ENCODE assay signal across 18 mouse cellular contexts in the genomic region with DNA sequence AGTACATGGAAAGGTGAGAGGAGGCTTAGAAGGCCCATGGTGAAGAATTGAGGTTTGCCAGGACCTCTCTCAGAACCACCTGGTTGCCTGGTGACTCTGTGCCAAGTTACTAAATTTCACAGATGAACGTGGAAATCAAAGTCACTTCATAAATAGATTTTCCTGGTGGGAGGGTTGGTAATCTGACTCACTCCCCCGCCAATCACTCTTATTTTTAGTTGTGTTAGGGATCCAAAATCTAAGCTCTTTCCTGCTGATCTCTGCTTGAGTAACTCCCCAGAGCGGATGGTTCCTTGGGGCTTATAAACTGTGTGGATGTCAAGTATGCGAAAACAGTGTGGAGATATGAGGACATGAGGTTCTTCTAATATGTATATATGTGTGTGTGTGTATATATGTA. TPM values are rescaled to one million over a fixed set of nuclear protein-coding genes. Genes with fewer than 3 reads are reported as not detected.
DNase-seq lines count a peak whose midpoint lies in the region; ATAC-seq and TF ChIP-seq lines count a peak whose summit lies in the region.
"Had no signal": no experiment of that assay in that cellular context is flagged by ENCODE, and none has a peak within 500 bp of the region (broad histone marks: within the 10 kb centered on the region; RNA-seq: fewer than 3 reads in every experiment).

No protein-coding gene starts in this region.

- no peaks in the 10 kb centered on the region; the same call in 1 of the 2 replicates for H3K4me1 ChIP-seq in kidney, adult 2 months (ENCODE audit: control insufficient read depth, insufficient read depth, low read length)
- peaks cover 14% of the 10 kb centered on the region for H3K4me1 ChIP-seq in liver, postnatal 0 days (ENCODE audit: insufficient read depth)
- H3K4me1 ChIP-seq in CH12.LX (ENCODE audit: control insufficient read depth in 1 of 2, insufficient read depth in 2 of 2): peaks cover 17 to 62% of the 10 kb centered on the region in 2 experiments
- H3K4me1 ChIP-seq: hindbrain, embryonic 15.5 days had no signal

- TF ChIP-seq POLR2A in kidney, adult 2 months (IDR thresholded peaks at IDR 0.05; ENCODE audit: low read depth, low read length): no peak
- TF ChIP-seq POLR2A in CH12.LX (IDR thresholded peaks at IDR 0.05; ENCODE audit: low read depth, low read length): no peak

- H3K4me2 ChIP-seq in liver, postnatal 0 days (ENCODE audit: low read depth, low read length): no peak overlapping the region
- H3K4me2 ChIP-seq in CH12.LX (ENCODE audit: insufficient read depth, low read depth, poor library complexity, severe bottlenecking): peak overlapping the region; percentile 75
- H3K4me2 ChIP-seq: hindbrain, embryonic 15.5 days; midbrain, embryonic 11.5 days had no signal

- peaks cover 42% of the 10 kb centered on the region for H3K79me2 ChIP-seq in CH12.LX (replicated peaks; ENCODE audit: control insufficient read depth, extremely low read depth, insufficient read depth, poor library complexity, severe bottlenecking)

- ATAC-seq in CD4-positive, CD25-positive, alpha-beta regulatory T cell, adult 4 months: no peak
- ATAC-seq in liver, postnatal 0 days: no peak
- ATAC-seq: forebrain, embryonic 16.5 days had no signal

- TF ChIP-seq CTCF in kidney, adult 2 months (conservative IDR thresholded peaks at IDR 0.05; ENCODE audit: insufficient read depth, insufficient read length, low read depth, low read length): no peak
- no peak for TF ChIP-seq CTCF in liver, postnatal 0 days (IDR thresholded peaks at IDR 0.05; ENCODE audit: low read depth)
- no peak for TF ChIP-seq CTCF in CH12.LX (conservative IDR thresholded peaks at IDR 0.05 in 1 of 2, IDR thresholded peaks at IDR 0.05 in 1 of 2; ENCODE audit: low read depth in 2 of 2, low read length in 2 of 2)

- H3K27me3 ChIP-seq in kidney, adult 2 months (replicated peaks; ENCODE audit: control insufficient read depth, insufficient read depth, low read length): no peaks in the 10 kb centered on the region
- H3K27me3 ChIP-seq in liver, postnatal 0 days (ENCODE audit: insufficient read depth, low read length): no peaks in the 10 kb centered on the region
- H3K27me3 ChIP-seq in CH12.LX (replicated peaks): no peaks in the 10 kb centered on the region
- H3K27me3 ChIP-seq: hindbrain, embryonic 15.5 days had no signal

- in situ Hi-C loops in CH12.LX (cut with MboI; ENCODE audit: low pct_ligation_motif_present, low pct_unique_long_range_greater_than_20kb, low sequenced_read_pairs): loop anchor here (5.0 kb wide), 1 partner anchor 35 kb away; a partner anchor contains a TSS

- no peak overlapping the region for H3K9ac ChIP-seq in liver, postnatal 0 days (replicated peaks)
- H3K9ac ChIP-seq in CH12.LX (ENCODE audit: insufficient read depth, low read depth): peak overlapping the region; percentile 86
- H3K9ac ChIP-seq: hindbrain, embryonic 15.5 days; liver, embryonic 14.5 days had no signal

- H3K4me3 ChIP-seq in kidney, adult 2 months (ENCODE audit: insufficient read depth, low read depth, low read length): no peak overlapping the region
- H3K4me3 ChIP-seq in liver, postnatal 0 days (ENCODE audit: low read depth, low read length): no peak overlapping the region
- H3K4me3 ChIP-seq in CH12.LX (replicated peaks in 1 of 3; ENCODE audit: low read depth in 2 of 3, low read length in 2 of 3, poor library complexity in 1 of 3): no peak overlapping the region
- H3K4me3 ChIP-seq: hindbrain, embryonic 15.5 days had no signal

- peak; percentile 35 for DNase-seq in CD4-positive, CD25-positive, alpha-beta regulatory T cell, adult 2 months (ENCODE audit: low read depth, low spot score)
- no peak for DNase-seq in kidney, adult 2 months
- DNase-seq in kidney, postnatal 14 days: no peak
- peak; percentile 5 for DNase-seq in liver, postnatal 0 days
- DNase-seq in liver (no peak), CH12.LX (ENCODE audit: extremely low read depth) (no peak)
- DNase-seq in cerebellum, adult 11-12 months: no peak
- DNase-seq: adrenal gland, postnatal 36 days; cerebellum, postnatal 36 days; gastrocnemius, postnatal 36 days; heart, postnatal 10 days; lung, postnatal 4 days had no signal

- TF ChIP-seq RAD21 in CH12.LX (IDR thresholded peaks at IDR 0.05; ENCODE audit: low read depth, low read length): no peak

- dilution Hi-C loops in CH12.LX (cut with MboI; ENCODE audit: extremely low pct_ligation_motif_present, extremely low pct_unique_long_range_greater_than_20kb, low sequenced_read_pairs): no loop called here

- WGBS in kidney, adult 2 months: 62% methylated on average over 4 of the region's 4 CpGs
- 54% methylated on average over 4 of the region's 4 CpGs for WGBS in liver, postnatal 0 days (ENCODE audit: insufficient replicate concordance)

- H3K9me3 ChIP-seq in liver, postnatal 0 days (ENCODE audit: low read length): no peaks in the 10 kb centered on the region
- no peaks in the 10 kb centered on the region for H3K9me3 ChIP-seq in CH12.LX (replicated peaks; ENCODE audit: low read length)
- H3K9me3 ChIP-seq: hindbrain, embryonic 15.5 days had no signal

- no peaks in the 10 kb centered on the region for H3K36me3 ChIP-seq in kidney, adult 2 months (ENCODE audit: control insufficient read depth, insufficient read depth, low read length)
- no peaks in the 10 kb centered on the region; the same call in 1 of the 2 replicates for H3K36me3 ChIP-seq in liver, postnatal 0 days (replicated peaks; ENCODE audit: insufficient read depth, low read length)
- peaks cover 0 to 13% of the 10 kb centered on the region in 2 experiments for H3K36me3 ChIP-seq in CH12.LX (replicated peaks in 1 of 2; ENCODE audit: control insufficient read depth in 1 of 2, insufficient read depth in 1 of 2, low read length in 1 of 2)
- H3K36me3 ChIP-seq: hindbrain, embryonic 15.5 days had no signal

- no peak for TF ChIP-seq EP300 in liver, postnatal 0 days (IDR thresholded peaks at IDR 0.05; ENCODE audit: low read depth)
- TF ChIP-seq EP300 in CH12.LX (IDR thresholded peaks at IDR 0.05; ENCODE audit: low read length): no peak

- peak overlapping the region; percentile 76 for H3K27ac ChIP-seq in kidney, adult 2 months (ENCODE audit: insufficient read depth, low read depth, low read length)
- peak overlapping the region; percentile 55; the same call in 1 of the 2 replicates for H3K27ac ChIP-seq in liver, postnatal 0 days (ENCODE audit: low read depth)
- H3K27ac ChIP-seq in CH12.LX (ENCODE audit: insufficient read depth, low read depth): peak overlapping the region; percentile 98
- H3K27ac ChIP-seq: hindbrain, embryonic 15.5 days; liver, embryonic 14.5 days had no signal

TF ChIP-seq in CH12.LX, 34 proteins besides CTCF, POLR2A, EP300 and RAD21:
- no peak for TF ChIP-seq TCF12 (IDR thresholded peaks at IDR 0.05; ENCODE audit: low read depth, low read length)
- TF ChIP-seq PAX5 (IDR thresholded peaks at IDR 0.05; ENCODE audit: low read length): no peak
- TF ChIP-seq TBP (conservative IDR thresholded peaks at IDR 0.05; ENCODE audit: low read depth, low read length): no peak
- no peak for TF ChIP-seq MXI1 (IDR thresholded peaks at IDR 0.05; ENCODE audit: low read depth, low read length)
- no peak for TF ChIP-seq MEF2A (IDR thresholded peaks at IDR 0.05; ENCODE audit: borderline replicate concordance, low read depth, low read length)
- TF ChIP-seq JUN (IDR thresholded peaks at IDR 0.05; ENCODE audit: insufficient read depth, low read depth, low read length): no peak
- no peak for TF ChIP-seq SMC3 (IDR thresholded peaks at IDR 0.05; ENCODE audit: low read depth, low read length)
- no peak for TF ChIP-seq MAX (IDR thresholded peaks at IDR 0.05; ENCODE audit: low read length)

RNA-seq across cellular contexts. Expression of a gene that starts 2.1 kb away (rescaled TPM):
- 1,000 to 10,000 TPM; 1,771 to 1,850 TPM for polyA plus RNA-seq in CD4-positive, CD25-positive, alpha-beta regulatory T cell, adult 4 months (2017; shearing (Covaris generic))
- 27.5 and 44.3 TPM in 2 replicates for polyA plus RNA-seq in kidney, adult 2 months (2012; rRNA removed)
- polyA plus RNA-seq in liver, postnatal 0 days (2015; fragmentation: Nextera tagmentation; extraction: Ambion mirVana): 13.5 and 14.5 TPM in 2 replicates
- 113 and 144 TPM in 2 replicates for total RNA-seq in CH12.LX (2012; rRNA removed)
- total RNA-seq in CH12.LX (2014; rRNA removed): 264 and 316 TPM in 2 replicates
- 203 and 274 TPM in 2 replicates for polyA plus RNA-seq in CH12.LX (2012; ENCODE audit: insufficient read length, low read depth)

RNA-seq across cellular contexts. Expression of a gene that starts 6.3 kb away (rescaled TPM):
- polyA plus RNA-seq in CD4-positive, CD25-positive, alpha-beta regulatory T cell, adult 4 months (2017; shearing (Covaris generic)): 100 to 1,000 TPM; 302 to 342 TPM
- polyA plus RNA-seq in kidney, adult 2 months (2012; rRNA removed): 6.8 and 10.1 TPM in 2 replicates
- polyA plus RNA-seq in liver, postnatal 0 days (2015; fragmentation: Nextera tagmentation; extraction: Ambion mirVana): 10.2 and 10.9 TPM in 2 replicates
- total RNA-seq in CH12.LX (2012; rRNA removed) (31.0 and 38.5 TPM in 2 replicates), CH12.LX (2014; rRNA removed) (75.1 and 83.9 TPM in 2 replicates)
- 43.4 and 46.1 TPM in 2 replicates for polyA plus RNA-seq in CH12.LX (2012; ENCODE audit: insufficient read length, low read depth)

RNA-seq across cellular contexts. Expression of a gene that starts 25.8 kb away (rescaled TPM):
- 1,000 to 10,000 TPM; 1,247 to 1,551 TPM for polyA plus RNA-seq in CD4-positive, CD25-positive, alpha-beta regulatory T cell, adult 4 months (2017; shearing (Covaris generic))
- 14.2 and 24.0 TPM in 2 replicates for polyA plus RNA-seq in kidney, adult 2 months (2012; rRNA removed)
- polyA plus RNA-seq in liver, postnatal 0 days (2015; fragmentation: Nextera tagmentation; extraction: Ambion mirVana): 12.2 and 12.5 TPM in 2 replicates
- total RNA-seq in CH12.LX (2012; rRNA removed) (78.1 and 88.9 TPM in 2 replicates), CH12.LX (2014; rRNA removed) (128 and 158 TPM in 2 replicates)
- polyA plus RNA-seq in CH12.LX (2012; ENCODE audit: insufficient read length, low read depth): 87.9 and 97.2 TPM in 2 replicates

RNA-seq across cellular contexts. Expression of a gene that starts 35.2 kb away (rescaled TPM):
- polyA plus RNA-seq in CD4-positive, CD25-positive, alpha-beta regulatory T cell, adult 4 months (2017; shearing (Covaris generic)): 100 to 1,000 TPM; 149 to 213 TPM
- polyA plus RNA-seq in kidney, adult 2 months (2012; rRNA removed): 6.1 and 9.1 TPM in 2 replicates
- polyA plus RNA-seq in liver, postnatal 0 days (2015; fragmentation: Nextera tagmentation; extraction: Ambion mirVana): 1.1 TPM in 2 replicates
- total RNA-seq in CH12.LX (2012; rRNA removed) (27.9 and 28.5 TPM in 2 replicates), CH12.LX (2014; rRNA removed) (27.5 and 36.8 TPM in 2 replicates)
- 21.6 and 22.1 TPM in 2 replicates for polyA plus RNA-seq in CH12.LX (2012; ENCODE audit: insufficient read length, low read depth)

RNA-seq across cellular contexts. Expression of a gene that starts 36.1 kb away (rescaled TPM):
- 10 to 100 TPM; 62.5 to 69.5 TPM for polyA plus RNA-seq in CD4-positive, CD25-positive, alpha-beta regulatory T cell, adult 4 months (2017; shearing (Covaris generic))
- polyA plus RNA-seq in kidney, adult 2 months (2012; rRNA removed): not detected in 2 replicates
- 1.1 TPM in 1 of 2 replicates, not detected in the other for polyA plus RNA-seq in liver, postnatal 0 days (2015; fragmentation: Nextera tagmentation; extraction: Ambion mirVana)
- 10.0 and 12.0 TPM in 2 replicates for total RNA-seq in CH12.LX (2012; rRNA removed)
- 8.0 and 8.8 TPM in 2 replicates for total RNA-seq in CH12.LX (2014; rRNA removed)
- polyA plus RNA-seq in CH12.LX (2012; ENCODE audit: insufficient read length, low read depth): 22.7 and 46.9 TPM in 2 replicates
- total RNA-seq: gastrocnemius, postnatal 36 days had no signal
- polyA plus RNA-seq: embryonic facial prominence, embryonic 11.5 days; forebrain, embryonic 16.5 days had no signal

Comparison
In these comparisons a context has a peak if more than half of its experiments do, and no peak if none do; other contexts are left out.
1. DNase-seq: peak in CD4-positive, CD25-positive, alpha-beta regulatory T cell, adult 2 months (single experiment) and liver, postnatal 0 days (single experiment); none in kidney, adult 2 months (single experiment), kidney, postnatal 14 days (single experiment), liver (single experiment), CH12.LX (single experiment) and cerebellum, adult 11-12 months (single experiment).
2. RNA of a gene that starts 25.8 kb away (polyA plus RNA-seq): 1,247 to 1,551 TPM in CD4-positive, CD25-positive, alpha-beta regulatory T cell, adult 4 months; 87.9 to 97.2 TPM in CH12.LX, 14.2 to 24.0 TPM in kidney, adult 2 months and 12.2 to 12.5 TPM in liver, postnatal 0 days; every median in the first group is over 10 times any median in the second.
3. Peak in every context shown above with its lines, with median percentiles within 50 percentile points of each other: H3K27ac ChIP-seq.